Mouse (Mus musculus): ENCODE measurements around the gene Lats2. TPM values are rescaled to one million over a fixed set of nuclear protein-coding genes. Genes with fewer than 3 reads are reported as not detected.
A peak's percentile ranks its signal among the peaks of the same experiment; 100 is the strongest.
"Not testable (repeated sequence)": the region's sequence is repeated elsewhere in the genome, so short reads cannot be mapped to it uniquely, and the experiment has no call there.

Gene Lats2
- polyA plus RNA-seq, 1 experiment from 2014 or later = 8.6 TPM

DNA sequence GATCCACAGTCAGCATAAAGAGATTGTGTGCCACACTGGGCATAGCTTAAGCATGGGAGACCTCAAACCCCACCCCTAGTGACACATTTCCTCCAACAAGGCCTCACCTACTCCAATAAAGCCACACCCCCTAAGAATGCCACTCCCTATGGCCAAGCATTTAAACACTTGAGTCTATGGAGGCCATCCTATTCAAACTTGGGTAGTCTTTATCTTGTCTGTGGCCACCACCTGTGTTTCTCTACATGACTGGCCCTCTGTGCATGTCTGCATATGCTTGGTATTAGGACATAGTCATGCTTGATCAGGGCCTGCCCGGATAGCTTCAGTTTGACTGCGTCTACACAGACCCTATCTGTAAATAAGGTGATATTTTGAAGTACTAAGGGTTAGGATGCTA is 2.5 kb downstream of the Lats2 start:
- no peak for TF ChIP-seq CTCF (IDR thresholded peaks at IDR 0.05; ENCODE audit: low read depth)
- H3K36me3 ChIP-seq (ENCODE audit: control insufficient read depth, insufficient read depth) = no peaks in the 10 kb centered on the region
- no peaks in the 10 kb centered on the region for H3K4me1 ChIP-seq (replicated peaks; ENCODE audit: control insufficient read depth, insufficient read depth, low read length)
- no peaks in the 10 kb centered on the region for H3K27me3 ChIP-seq (replicated peaks; ENCODE audit: control insufficient read depth, insufficient read depth, low read length)
- H3K9me3 ChIP-seq (ENCODE audit: control insufficient read depth) = no peaks in the 10 kb centered on the region
- H3K4me2 ChIP-seq (replicated peaks; ENCODE audit: low read depth) = no peak overlapping the region
- H3K27ac ChIP-seq (ENCODE audit: low read depth, low read length) = no peak overlapping the region
- WGBS = 91% methylated on average over 2 of the region's 2 CpGs
- H3K9ac ChIP-seq (ENCODE audit: low read depth, low read length) = no peak overlapping the region
- no peak overlapping the region for H3K4me3 ChIP-seq (ENCODE audit: low read depth, low read length)
- no peak for ATAC-seq

DNA sequence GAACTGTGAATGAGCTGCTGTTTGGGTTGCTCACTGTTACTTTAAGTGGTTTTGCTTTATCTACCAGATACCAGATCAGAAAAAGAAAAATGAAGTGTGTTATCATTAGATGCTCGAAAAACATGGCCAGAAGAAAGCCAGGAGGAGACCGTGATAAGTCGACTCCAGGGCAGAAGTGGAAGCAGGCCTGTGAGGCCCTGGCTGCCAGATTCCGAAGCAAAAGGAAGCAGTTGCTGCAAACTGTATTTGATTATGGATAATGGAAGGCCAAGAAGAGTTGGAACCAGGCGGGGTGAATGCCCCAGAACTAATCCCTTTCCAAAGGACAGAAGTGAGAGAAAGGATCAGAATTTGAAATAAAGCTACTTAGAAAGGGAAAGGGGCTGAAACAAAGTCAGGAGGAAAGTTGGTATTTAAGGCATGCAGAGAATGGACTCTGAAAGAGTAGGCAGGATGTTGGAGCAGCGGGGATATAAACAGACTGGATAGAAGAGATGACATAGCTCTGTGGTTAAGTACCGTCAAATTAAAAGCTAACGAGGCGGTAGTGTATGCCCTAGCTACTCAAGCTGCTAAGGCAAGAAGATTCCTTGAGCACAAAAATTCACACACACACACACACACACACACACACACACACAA is 4.7 kb downstream of the Lats2 start:
- H3K36me3 ChIP-seq (ENCODE audit: control insufficient read depth, insufficient read depth) = no peaks in the 10 kb centered on the region
- ATAC-seq = no peak
- no peaks in the 10 kb centered on the region for H3K9me3 ChIP-seq (ENCODE audit: control insufficient read depth)
- 31% methylated on average over 9 of the region's 9 CpGs for WGBS
- peak overlapping the region; percentile 54 for H3K27ac ChIP-seq (ENCODE audit: low read depth, low read length)
- no peak overlapping the region for H3K9ac ChIP-seq (ENCODE audit: low read depth, low read length)
- TF ChIP-seq CTCF (IDR thresholded peaks at IDR 0.05; ENCODE audit: low read depth) = no peak
- no peaks in the 10 kb centered on the region for H3K4me1 ChIP-seq (replicated peaks; ENCODE audit: control insufficient read depth, insufficient read depth, low read length)
- H3K4me2 ChIP-seq (replicated peaks; ENCODE audit: low read depth) = no peak overlapping the region
- H3K4me3 ChIP-seq (ENCODE audit: low read depth, low read length) = no peak overlapping the region
- no peaks in the 10 kb centered on the region for H3K27me3 ChIP-seq (replicated peaks; ENCODE audit: control insufficient read depth, insufficient read depth, low read length)

DNA sequence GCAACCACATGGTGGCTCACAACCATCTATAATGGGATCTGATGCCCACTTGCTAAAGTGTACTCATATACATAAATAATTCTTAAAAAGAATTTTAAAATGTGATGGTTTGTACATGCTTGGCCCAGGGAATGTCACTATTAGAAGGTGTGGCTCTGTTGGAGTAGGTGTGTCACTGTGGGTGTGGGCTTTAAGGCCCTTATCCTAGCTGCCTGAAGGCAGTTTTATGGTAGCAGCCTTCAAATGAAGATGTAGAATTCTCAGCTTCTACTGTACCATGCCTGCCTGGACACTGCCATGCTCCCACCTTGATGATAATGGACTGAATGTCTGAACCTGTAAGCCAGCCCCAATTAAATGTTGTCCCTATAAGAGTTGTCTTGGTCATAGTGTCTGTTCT is 7.2 kb downstream of the Lats2 start:
- ATAC-seq; H3K4me1 ChIP-seq (replicated peaks; ENCODE audit: control insufficient read depth, insufficient read depth, low read length); H3K27me3 ChIP-seq (replicated peaks; ENCODE audit: control insufficient read depth, insufficient read depth, low read length): not testable (repeated sequence)

DNA sequence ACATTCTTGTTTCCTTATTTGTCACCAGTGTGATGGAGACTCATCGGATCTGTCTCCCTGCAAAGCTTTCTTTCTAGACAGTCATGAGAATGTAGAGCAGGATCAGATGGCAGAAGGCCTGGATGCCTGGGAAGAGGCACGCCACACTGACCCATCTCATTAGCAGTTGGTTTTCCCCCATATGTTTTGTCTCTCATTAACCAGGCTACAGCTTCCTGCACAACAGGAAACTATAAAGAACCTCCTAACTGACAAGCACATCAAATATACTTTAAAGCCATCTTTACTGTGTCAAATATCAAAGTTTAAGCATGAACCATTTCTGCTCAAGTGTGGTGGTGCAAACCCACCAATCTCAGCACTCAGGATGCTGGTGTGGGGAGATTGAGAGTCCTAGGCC is 8.7 kb downstream of the Lats2 start:
- Histone ChIP-seq H3K36me3 (ENCODE audit: control insufficient read depth, insufficient read depth) (no peaks in the 10 kb centered on the region), H3K4me3 (ENCODE audit: low read depth, low read length) (no peak overlapping the region), H3K27me3 (replicated peaks; ENCODE audit: control insufficient read depth, insufficient read depth, low read length) (no peaks in the 10 kb centered on the region), H3K4me2 (replicated peaks; ENCODE audit: low read depth) (no peak overlapping the region), H3K9me3 (ENCODE audit: control insufficient read depth) (no peaks in the 10 kb centered on the region), H3K9ac (ENCODE audit: low read depth, low read length) (no peak overlapping the region), H3K27ac (ENCODE audit: low read depth, low read length) (no peak overlapping the region), H3K4me1 (replicated peaks; ENCODE audit: control insufficient read depth, insufficient read depth, low read length) (0 out of 2 replicates have a peak, but pooled peaks cover 4% of the 10 kb centered on the region)
- no peak for ATAC-seq
- 72% methylated on average over 2 of the region's 2 CpGs for WGBS
- TF ChIP-seq CTCF (IDR thresholded peaks at IDR 0.05; ENCODE audit: low read depth) = no peak

More for the DNA sequence above, 7.2 kb downstream of the Lats2 start:
- H3K27ac ChIP-seq (ENCODE audit: low read depth, low read length); H3K36me3 ChIP-seq (ENCODE audit: control insufficient read depth, insufficient read depth); H3K9me3 ChIP-seq (ENCODE audit: control insufficient read depth); H3K4me3 ChIP-seq (ENCODE audit: low read depth, low read length); H3K4me2 ChIP-seq (replicated peaks; ENCODE audit: low read depth); H3K9ac ChIP-seq (ENCODE audit: low read depth, low read length): not testable (repeated sequence)

GRCm38 (mm10) chr14:57746001-57746771 is 12.0 kb downstream of the Lats2 start, which contains the start of gene Gm49361:
TSS of gene Gm49361 (minus strand) at chr14:57746103.
- H3K36me3 ChIP-seq (ENCODE audit: control insufficient read depth, insufficient read depth) = no peaks in the 10 kb centered on the region
- no peaks in the 10 kb centered on the region for H3K9me3 ChIP-seq (ENCODE audit: control insufficient read depth)
- ATAC-seq = peak; percentile 88
- H3K9ac ChIP-seq (ENCODE audit: low read depth, low read length) = peak within 1 kb of the TSS; percentile 95
- peak; percentile 42 for TF ChIP-seq CTCF (IDR thresholded peaks at IDR 0.05; ENCODE audit: low read depth)
- no peaks in the 10 kb centered on the region for H3K27me3 ChIP-seq (replicated peaks; ENCODE audit: control insufficient read depth, insufficient read depth, low read length)
- peak within 1 kb of the TSS; percentile 97 for H3K4me3 ChIP-seq (ENCODE audit: low read depth, low read length)
- peak within 1 kb of the TSS; percentile 95 for H3K4me2 ChIP-seq (replicated peaks; ENCODE audit: low read depth)
- under 1% methylated on average over 60 of the region's 68 CpGs for WGBS
- H3K27ac ChIP-seq (ENCODE audit: low read depth, low read length) = peak within 1 kb of the TSS; percentile 96
- 0 out of 2 replicates have a peak, but pooled peaks cover 4% of the 10 kb centered on the region for H3K4me1 ChIP-seq (replicated peaks; ENCODE audit: control insufficient read depth, insufficient read depth, low read length)

DNA sequence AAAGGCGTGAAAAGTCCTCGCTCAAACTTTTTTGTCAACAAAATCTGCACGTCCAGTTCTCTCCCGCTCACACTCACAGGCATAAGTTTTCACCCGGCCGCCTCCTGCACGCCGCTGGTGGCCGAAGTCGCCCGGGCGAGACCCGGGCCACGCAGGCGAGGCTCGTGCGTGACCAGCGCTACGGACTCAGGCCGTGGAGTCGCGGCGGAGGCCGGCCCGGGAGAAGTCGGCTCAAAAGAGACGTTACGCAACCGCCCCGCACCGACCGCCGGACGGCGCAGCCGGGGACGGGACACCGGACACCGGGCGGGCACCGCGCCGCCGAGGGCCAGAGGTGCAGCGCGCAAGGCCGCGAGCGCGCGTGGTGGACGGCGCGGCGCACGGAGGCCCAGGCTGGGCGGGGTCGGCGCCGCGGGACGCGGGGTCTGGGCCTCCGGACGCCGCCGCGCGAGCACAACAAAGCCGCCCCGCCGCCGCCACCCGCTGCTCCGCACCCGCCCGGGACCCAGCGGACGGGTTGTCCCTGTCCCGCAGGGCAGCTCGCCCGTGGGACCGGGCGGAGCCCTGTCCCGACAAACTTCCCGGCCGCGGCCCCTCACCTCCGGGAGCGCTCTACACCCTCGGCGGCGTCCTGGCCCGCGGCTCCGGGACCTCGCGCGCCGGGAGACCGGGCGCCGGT is 12.8 kb downstream of the Lats2 start:
- Histone ChIP-seq H3K4me1 (replicated peaks; ENCODE audit: control insufficient read depth, insufficient read depth, low read length) (0 out of 2 replicates have a peak, but pooled peaks cover 4% of the 10 kb centered on the region), H3K27me3 (replicated peaks; ENCODE audit: control insufficient read depth, insufficient read depth, low read length) (no peaks in the 10 kb centered on the region), H3K4me2 (replicated peaks; ENCODE audit: low read depth) (peak overlapping the region; percentile 95), H3K36me3 (ENCODE audit: control insufficient read depth, insufficient read depth) (no peaks in the 10 kb centered on the region), H3K4me3 (ENCODE audit: low read depth, low read length) (peak overlapping the region; percentile 97), H3K27ac (ENCODE audit: low read depth, low read length) (peak overlapping the region; percentile 96), H3K9me3 (ENCODE audit: control insufficient read depth) (no peaks in the 10 kb centered on the region), H3K9ac (ENCODE audit: low read depth, low read length) (peak overlapping the region; percentile 95)
- 0% methylated on average over 82 of the region's 103 CpGs for WGBS
- no peak for TF ChIP-seq CTCF (IDR thresholded peaks at IDR 0.05; ENCODE audit: low read depth)
- ATAC-seq = peak; percentile 68
